Mouse (Mus musculus): ENCODE measurements around the gene Prkar2a. TPM values are rescaled to one million over a fixed set of nuclear protein-coding genes. Genes with fewer than 3 reads are reported as not detected.

The Prkar2a gene
- total RNA-seq, 2 experiments from 2014 or later: 92.4 to 112 TPM

GRCm38 (mm10) chr9:108785416-108785815 lies 96.3 kb downstream of the Prkar2a start:
- intact Hi-C loops (cut with DNase I; ENCODE audit: low total_unique reads): no loop called here
- DNase-seq: no peak

GRCm38 (mm10) chr9:108786494-108786893 lies 97.4 kb downstream of the Prkar2a start:
- intact Hi-C loops (cut with DNase I; ENCODE audit: low total_unique reads): no loop called here
- DNase-seq: no peak

- intact Hi-C loops (cut with DNase I; ENCODE audit: low total_unique reads): no loop called here
- no peak for DNase-seq
Observed at GRCm38 (mm10) chr9:108787080-108787479, 98.0 kb downstream of the Prkar2a start.

- no peak for DNase-seq
- intact Hi-C loops (cut with DNase I; ENCODE audit: low total_unique reads): no loop called here
Observed at GRCm38 (mm10) chr9:108788713-108789112, 99.6 kb downstream of the Prkar2a start.

- intact Hi-C loops (cut with DNase I; ENCODE audit: low total_unique reads): no loop called here
Observed at GRCm38 (mm10) chr9:108792307-108792706, 103.2 kb downstream of the Prkar2a start.

GRCm38 (mm10) chr9:108792730-108793129 lies 103.6 kb downstream of the Prkar2a start:
- intact Hi-C loops (cut with DNase I; ENCODE audit: low total_unique reads): no loop called here
- DNase-seq: no peak

More at GRCm38 (mm10) chr9:108792307-108792706, 103.2 kb downstream of the Prkar2a start:
- no peak for DNase-seq

GRCm38 (mm10) chr9:108795281-108795680 lies 106.2 kb downstream of the Prkar2a start:
- intact Hi-C loops (cut with DNase I; ENCODE audit: low total_unique reads): no loop called here
- no peak for DNase-seq

GRCm38 (mm10) chr9:108795762-108796161 lies 106.6 kb downstream of the Prkar2a start:
- intact Hi-C loops (cut with DNase I; ENCODE audit: low total_unique reads): no loop called here
- DNase-seq: no peak

- DNase-seq: no peak
- intact Hi-C loops (cut with DNase I; ENCODE audit: low total_unique reads): no loop called here
Observed at GRCm38 (mm10) chr9:108796351-108796981, 107.4 kb downstream of the Prkar2a start.

GRCm38 (mm10) chr9:108797477-108797876 lies 108.4 kb downstream of the Prkar2a start:
- intact Hi-C loops (cut with DNase I; ENCODE audit: low total_unique reads): no loop called here
- no peak for DNase-seq

- intact Hi-C loops (cut with DNase I; ENCODE audit: low total_unique reads): no loop called here
- no peak for DNase-seq
Observed at GRCm38 (mm10) chr9:108798508-108799075, 109.5 kb downstream of the Prkar2a start.

GRCm38 (mm10) chr9:108799564-108799963 lies 110.5 kb downstream of the Prkar2a start:
- intact Hi-C loops (cut with DNase I; ENCODE audit: low total_unique reads): no loop called here
- no peak for DNase-seq

Small RNAs within 50 kb of the gene (microRNA-seq; reads per million reads assigned to microRNA genes)
- 0 reads per million in 2 experiments for gene Gm26298

Other genes with a start within 250 kb of the Prkar2a start
- gene Ccdc71, start 228.8 kb upstream of the Prkar2a start, total RNA-seq (2021): 10 to 100 TPM; 15.6 to 17.5 TPM
- gene Klhdc8b, start 227.7 kb upstream of the Prkar2a start, total RNA-seq (2021): 1 to 10 TPM; 4.1 to 4.6 TPM
- 100 to 1,000 TPM; 118 to 125 TPM for gene Lamb2, start 209.6 kb upstream of the Prkar2a start, total RNA-seq (2021)
- gene Usp19, start 198.7 kb upstream of the Prkar2a start, total RNA-seq (2021): 10 to 100 TPM; 85.9 to 92.0 TPM
- 10 to 100 TPM; 65.9 to 72.6 TPM for gene Qars, start 181.6 kb upstream of the Prkar2a start, total RNA-seq (2021)
- 10 to 100 TPM; 58.8 to 59.5 TPM for gene Qrich1, start 172.5 kb upstream of the Prkar2a start, total RNA-seq (2021)
- 10 to 100 TPM; 50.6 to 55.4 TPM for gene Impdh2, start 129.0 kb upstream of the Prkar2a start, total RNA-seq (2021)
- gene Ndufaf3, start 121.9 kb upstream of the Prkar2a start, total RNA-seq (2021): 10 to 100 TPM; 30.0 to 32.9 TPM
- gene Dalrd3, start 119.4 kb upstream of the Prkar2a start, total RNA-seq (2021): 1 to 10 TPM; 7.0 to 7.9 TPM
- 10 to 100 TPM in 1 of 2 experiments, 1 to 10 TPM in 1; 6.9 to 10.4 TPM for gene Wdr6, start 110.6 kb upstream of the Prkar2a start, total RNA-seq (2021)
- 1 to 10 TPM; 4.0 to 4.1 TPM for gene P4htm, start 91.6 kb upstream of the Prkar2a start, total RNA-seq (2021)
- gene Arih2, start 39.9 kb upstream of the Prkar2a start, total RNA-seq (2021): 10 to 100 TPM; 49.0 to 53.4 TPM
- 10 to 100 TPM; 59.0 to 84.8 TPM for gene Slc25a20, start 27.2 kb upstream of the Prkar2a start, total RNA-seq (2021)
- 10 to 100 TPM; 24.3 to 24.4 TPM for gene Ip6k2, start 94.5 kb downstream of the Prkar2a start, total RNA-seq (2021)
- gene Nckipsd, start 119.1 kb downstream of the Prkar2a start, total RNA-seq (2021): 1 to 10 TPM; 3.5 to 4.5 TPM
- gene Celsr3, start 137.0 kb downstream of the Prkar2a start, total RNA-seq (2021): under 1 TPM; 0.18 to 0.24 TPM
- 10 to 100 TPM; 13.0 to 13.8 TPM for gene Slc26a6, start 164.0 kb downstream of the Prkar2a start, total RNA-seq (2021)
- not detected for gene Tmem89, start 225.3 kb downstream of the Prkar2a start, total RNA-seq (2021)
- gene Uqcrc1, start 247.3 kb downstream of the Prkar2a start, total RNA-seq (2021): 1,000 to 10,000 TPM in 1 of 2 experiments, 100 to 1,000 TPM in 1; 899 to 1,084 TPM

Data from gastrocnemius, postnatal 14 days (tissue).